Mouse (Mus musculus): ENCODE data around the gene Mat2b. TPM values are rescaled to one million over a fixed set of nuclear protein-coding genes. Genes with fewer than 3 reads are reported as not detected.
A peak's percentile ranks its signal among the peaks of the same experiment; 100 is the strongest.

Mat2b gene
- 105 and 107 TPM in 2 replicates for polyA plus RNA-seq (2014; fragmentation: Nextera tagmentation; extraction: Ambion mirVana)

DNA sequence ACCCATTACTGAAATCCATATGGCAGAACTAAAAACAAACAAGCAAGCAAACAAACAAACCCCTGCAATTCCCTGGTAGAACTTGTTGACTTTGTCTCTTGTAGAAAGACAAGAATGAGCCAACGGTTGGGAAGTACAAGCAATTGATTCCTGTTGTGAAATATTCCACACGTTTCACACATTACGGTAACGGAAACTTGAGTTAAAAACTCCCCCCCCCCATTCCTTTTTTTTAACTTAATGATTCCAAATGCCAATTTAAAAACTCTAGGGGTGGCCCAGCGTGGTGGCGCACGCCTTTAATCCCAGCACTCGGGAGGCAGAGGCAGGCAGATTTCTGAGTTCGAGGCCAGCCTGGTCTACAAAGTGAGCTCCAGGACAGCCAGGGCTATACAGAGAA, at the start of gene Mat2b:
Mat2b (minus strand) TSS at position 101 of the 400 bp plus-strand sequence.
- no peaks in the 10 kb centered on the region for H3K9me3 ChIP-seq (ENCODE audit: control insufficient read depth, low read length)
- no peaks in the 10 kb centered on the region for H3K36me3 ChIP-seq (ENCODE audit: control insufficient read depth, insufficient read depth, low read length)
- no peaks in the 10 kb centered on the region for H3K27me3 ChIP-seq (ENCODE audit: control insufficient read depth, insufficient read depth, low read length)
- H3K4me1 ChIP-seq (replicated peaks; ENCODE audit: control insufficient read depth, insufficient read depth, low read length): peaks cover 4% of the 10 kb centered on the region; the same call in 1 of the 2 replicates
- WGBS: 85% methylated on average over 9 of the region's 9 CpGs
- H3K4me2 ChIP-seq (replicated peaks; ENCODE audit: low read depth, low read length): peak within 1 kb of the TSS; percentile 61
- ATAC-seq (ENCODE audit: low FRiP score): no peak
- peak within 1 kb of the TSS; percentile 87 for H3K27ac ChIP-seq (ENCODE audit: low read depth, low read length)
- peak within 1 kb of the TSS; percentile 79 for H3K9ac ChIP-seq (ENCODE audit: low read depth, low read length)
- peak within 1 kb of the TSS; percentile 89 for H3K4me3 ChIP-seq (ENCODE audit: low read depth, low read length)
- DNase-seq (ENCODE audit: low spot score): no peak

DNA sequence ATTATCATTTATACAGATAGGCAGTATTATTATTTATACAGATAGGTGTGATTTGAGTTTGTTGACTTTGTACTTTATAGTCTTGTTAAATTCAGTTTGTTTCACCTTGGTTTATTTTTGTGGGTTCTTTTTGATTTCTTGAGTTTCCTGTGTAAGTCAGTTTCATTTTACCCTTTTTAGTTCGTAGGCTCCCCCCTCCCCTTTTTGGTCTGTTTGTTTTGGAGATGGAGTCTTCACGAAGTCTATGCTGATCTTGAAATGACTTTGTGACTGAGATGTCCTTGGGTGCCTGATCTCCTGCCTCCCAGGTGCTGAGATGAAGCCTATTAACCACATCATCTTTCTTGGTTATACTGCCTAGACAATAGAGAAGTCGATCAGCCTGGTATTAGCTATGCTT, 49.3 kb upstream of the Mat2b start:
- H3K4me1 ChIP-seq (replicated peaks; ENCODE audit: control insufficient read depth, insufficient read depth, low read length): no peaks in the 10 kb centered on the region
- 87% methylated on average over 3 of the region's 3 CpGs for WGBS
- H3K27ac ChIP-seq (ENCODE audit: low read depth, low read length): no peak overlapping the region
- no peak overlapping the region for H3K9ac ChIP-seq (ENCODE audit: low read depth, low read length)
- DNase-seq (ENCODE audit: low spot score) (no peak), ATAC-seq (ENCODE audit: low FRiP score) (no peak)
- no peaks in the 10 kb centered on the region for H3K36me3 ChIP-seq (ENCODE audit: control insufficient read depth, insufficient read depth, low read length)
- H3K4me2 ChIP-seq (replicated peaks; ENCODE audit: low read depth, low read length): no peak overlapping the region
- no peaks in the 10 kb centered on the region for H3K9me3 ChIP-seq (ENCODE audit: control insufficient read depth, low read length)
- H3K4me3 ChIP-seq (ENCODE audit: low read depth, low read length): no peak overlapping the region
- no peaks in the 10 kb centered on the region for H3K27me3 ChIP-seq (ENCODE audit: control insufficient read depth, insufficient read depth, low read length)

DNA sequence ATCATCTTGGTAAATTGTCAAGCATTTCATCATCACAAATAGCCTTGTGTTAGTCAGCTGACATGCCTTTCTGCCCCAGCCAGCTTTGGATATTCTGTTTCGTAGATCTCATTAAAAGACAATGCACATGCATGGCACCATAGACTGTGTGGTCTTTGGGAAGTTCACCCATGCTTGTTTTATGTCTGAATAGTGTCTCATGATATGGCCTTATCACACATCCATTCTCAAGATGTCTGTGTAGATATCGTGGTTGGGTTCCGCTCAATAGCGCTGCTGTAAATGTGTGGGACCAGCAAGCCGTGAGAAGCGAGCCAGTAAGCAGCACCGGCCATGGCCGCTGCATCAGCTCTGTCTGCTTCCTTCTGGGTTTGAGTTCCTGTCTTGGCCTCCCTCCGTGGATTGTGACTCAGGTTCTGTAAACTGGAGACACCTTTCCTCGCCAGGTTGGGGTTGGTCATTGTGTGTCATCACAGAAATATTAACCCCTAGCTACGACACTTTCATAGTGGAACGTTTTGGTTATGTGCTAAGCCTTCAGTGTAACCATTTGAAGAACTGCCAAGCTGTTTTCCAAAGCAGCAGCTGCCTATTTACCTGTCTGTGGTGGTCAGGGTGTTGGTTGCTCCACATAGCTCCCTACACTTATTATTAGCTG, 46.7 kb upstream of the Mat2b start:
- 93% methylated on average over 12 of the region's 12 CpGs for WGBS
- Histone ChIP-seq H3K9me3 (ENCODE audit: control insufficient read depth, low read length) (no peaks in the 10 kb centered on the region), H3K36me3 (ENCODE audit: control insufficient read depth, insufficient read depth, low read length) (no peaks in the 10 kb centered on the region), H3K27me3 (ENCODE audit: control insufficient read depth, insufficient read depth, low read length) (no peaks in the 10 kb centered on the region), H3K4me1 (replicated peaks; ENCODE audit: control insufficient read depth, insufficient read depth, low read length) (no peaks in the 10 kb centered on the region), H3K4me3 (ENCODE audit: low read depth, low read length) (no peak overlapping the region), H3K4me2 (replicated peaks; ENCODE audit: low read depth, low read length) (no peak overlapping the region), H3K9ac (ENCODE audit: low read depth, low read length) (no peak overlapping the region), H3K27ac (ENCODE audit: low read depth, low read length) (no peak overlapping the region)
- ATAC-seq (ENCODE audit: low FRiP score) (no peak), DNase-seq (ENCODE audit: low spot score) (no peak)

GRCm38 (mm10) chr11:40737369-40737768, 42.4 kb upstream of the Mat2b start:
- WGBS: 88% methylated on average over 3 of the region's 3 CpGs

GRCm38 (mm10) chr11:40734251-40734752, 39.3 kb upstream of the Mat2b start:
- no peak for DNase-seq (ENCODE audit: low spot score)
- Histone ChIP-seq H3K27ac (ENCODE audit: low read depth, low read length) (peak overlapping the region; percentile 43), H3K9me3 (ENCODE audit: control insufficient read depth, low read length) (no peaks in the 10 kb centered on the region), H3K9ac (ENCODE audit: low read depth, low read length) (peak overlapping the region; percentile 93), H3K36me3 (ENCODE audit: control insufficient read depth, insufficient read depth, low read length) (no peaks in the 10 kb centered on the region), H3K27me3 (ENCODE audit: control insufficient read depth, insufficient read depth, low read length) (no peaks in the 10 kb centered on the region), H3K4me2 (replicated peaks; ENCODE audit: low read depth, low read length) (peak overlapping the region; percentile 65), H3K4me3 (ENCODE audit: low read depth, low read length) (peak overlapping the region; percentile 86), H3K4me1 (replicated peaks; ENCODE audit: control insufficient read depth, insufficient read depth, low read length) (no peaks in the 10 kb centered on the region)
- 6% methylated on average over 11 of the region's 11 CpGs for WGBS
- no peak for ATAC-seq (ENCODE audit: low FRiP score)

More at GRCm38 (mm10) chr11:40737369-40737768, 42.4 kb upstream of the Mat2b start:
- Histone ChIP-seq H3K27ac (ENCODE audit: low read depth, low read length) (no peak overlapping the region), H3K9ac (ENCODE audit: low read depth, low read length) (no peak overlapping the region), H3K27me3 (ENCODE audit: control insufficient read depth, insufficient read depth, low read length) (no peaks in the 10 kb centered on the region), H3K36me3 (ENCODE audit: control insufficient read depth, insufficient read depth, low read length) (no peaks in the 10 kb centered on the region), H3K9me3 (ENCODE audit: control insufficient read depth, low read length) (no peaks in the 10 kb centered on the region), H3K4me3 (ENCODE audit: low read depth, low read length) (no peak overlapping the region), H3K4me1 (replicated peaks; ENCODE audit: control insufficient read depth, insufficient read depth, low read length) (no peaks in the 10 kb centered on the region), H3K4me2 (replicated peaks; ENCODE audit: low read depth, low read length) (no peak overlapping the region)
- no peak for DNase-seq (ENCODE audit: low spot score)
- ATAC-seq (ENCODE audit: low FRiP score): no peak

DNA sequence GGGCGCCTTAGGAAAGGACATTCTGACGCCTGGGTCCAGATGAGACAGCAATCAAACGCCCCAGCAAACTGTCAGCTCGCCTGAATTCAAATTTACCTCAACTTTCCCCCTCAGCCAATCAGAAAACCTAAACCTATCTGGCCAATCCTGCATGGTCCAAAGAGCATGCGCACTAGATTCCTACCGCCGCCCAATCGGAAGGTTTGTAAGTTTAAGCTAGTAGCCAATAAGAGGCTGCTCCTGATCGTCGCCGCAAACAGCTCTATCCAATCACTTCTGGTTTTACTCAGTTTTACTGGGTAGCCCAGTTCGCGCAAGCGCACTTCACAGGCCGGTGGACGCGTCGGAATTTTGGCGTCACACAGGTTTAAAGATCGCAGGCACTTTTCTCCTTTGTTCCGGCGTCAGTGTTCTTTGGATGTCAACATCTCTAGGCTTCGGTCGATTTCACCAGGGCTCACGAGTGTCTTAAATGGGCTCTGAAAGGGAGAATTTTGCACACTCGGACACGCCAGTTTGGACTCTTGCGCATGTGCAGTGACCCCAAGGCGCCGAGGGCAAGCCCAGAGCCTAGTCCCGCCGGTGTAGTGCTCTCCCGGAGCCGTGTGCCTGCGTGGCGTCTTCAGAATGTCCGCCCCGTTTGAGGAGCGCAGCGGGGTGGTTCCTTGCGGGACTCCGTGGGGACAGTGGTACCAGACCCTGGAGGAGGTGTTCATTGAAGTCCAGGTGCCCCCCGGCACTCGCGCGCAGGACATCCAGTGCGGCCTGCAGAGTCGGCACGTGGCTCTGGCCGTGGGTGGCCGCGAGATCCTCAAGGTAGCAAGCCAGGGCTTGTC, 38.6 kb upstream of the Mat2b start, which contains the start of the genes Hmmr and Nudcd2:
Hmmr (minus strand) TSS at position 84 of the 836 bp plus-strand sequence.
Nudcd2 (plus strand) TSS at position 329 of the 836 bp plus-strand sequence.
- DNase-seq (ENCODE audit: low spot score): peak; percentile 96
- H3K9ac ChIP-seq (ENCODE audit: low read depth, low read length): peak within 1 kb of the TSS; percentile 93
- H3K27ac ChIP-seq (ENCODE audit: low read depth, low read length): peak within 1 kb of the TSS; percentile 43
- H3K4me1 ChIP-seq (replicated peaks; ENCODE audit: control insufficient read depth, insufficient read depth, low read length): no peaks in the 10 kb centered on the region
- ATAC-seq (ENCODE audit: low FRiP score): peak; percentile 99
- H3K4me2 ChIP-seq (replicated peaks; ENCODE audit: low read depth, low read length): peak within 1 kb of the TSS; percentile 72
- peak within 1 kb of the TSS; percentile 86 for H3K4me3 ChIP-seq (ENCODE audit: low read depth, low read length)
- H3K27me3 ChIP-seq (ENCODE audit: control insufficient read depth, insufficient read depth, low read length): no peaks in the 10 kb centered on the region
- H3K9me3 ChIP-seq (ENCODE audit: control insufficient read depth, low read length): no peaks in the 10 kb centered on the region
- no peaks in the 10 kb centered on the region for H3K36me3 ChIP-seq (ENCODE audit: control insufficient read depth, insufficient read depth, low read length)
- WGBS: under 1% methylated on average over 48 of the region's 52 CpGs

- peak overlapping the region; percentile 86 for H3K4me3 ChIP-seq (ENCODE audit: low read depth, low read length)
- H3K36me3 ChIP-seq (ENCODE audit: control insufficient read depth, insufficient read depth, low read length): no peaks in the 10 kb centered on the region
- H3K9me3 ChIP-seq (ENCODE audit: control insufficient read depth, low read length): no peaks in the 10 kb centered on the region
- H3K27me3 ChIP-seq (ENCODE audit: control insufficient read depth, insufficient read depth, low read length): no peaks in the 10 kb centered on the region
- no peaks in the 10 kb centered on the region for H3K4me1 ChIP-seq (replicated peaks; ENCODE audit: control insufficient read depth, insufficient read depth, low read length)
- ATAC-seq (ENCODE audit: low FRiP score) (peak; percentile 58), DNase-seq (ENCODE audit: low spot score) (no peak)
- H3K4me2 ChIP-seq (replicated peaks; ENCODE audit: low read depth, low read length): peak overlapping the region; percentile 72
- peak overlapping the region; percentile 58 for H3K9ac ChIP-seq (ENCODE audit: low read depth, low read length)
- no peak overlapping the region for H3K27ac ChIP-seq (ENCODE audit: low read depth, low read length)
- WGBS: 2% methylated on average over 14 of the region's 14 CpGs
These were observed 38.0 kb upstream of the Mat2b start for GRCm38 (mm10) chr11:40732997-40733338.

DNA sequence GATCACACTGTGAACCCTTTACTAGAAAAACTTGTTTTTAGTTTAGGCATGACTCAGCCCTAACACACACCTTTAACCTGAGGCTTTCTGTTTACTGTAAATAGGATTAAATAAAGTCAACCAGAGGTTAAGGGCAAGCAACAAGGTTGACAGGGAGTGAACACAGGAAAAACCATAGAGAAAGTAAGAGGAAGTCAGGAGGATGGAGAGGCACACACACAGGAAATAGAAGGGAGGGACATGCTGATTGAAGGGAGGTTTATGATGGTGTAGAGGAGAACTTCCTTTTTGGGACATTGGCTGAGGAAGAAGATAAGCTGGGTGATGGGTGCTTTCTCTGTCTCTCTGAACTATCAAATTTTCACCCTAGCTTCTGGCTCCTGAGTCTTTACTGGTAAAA, 23.3 kb upstream of the Mat2b start:
- DNase-seq (ENCODE audit: low spot score) (no peak), ATAC-seq (ENCODE audit: low FRiP score) (no peak)

More for the DNA sequence above, 23.3 kb upstream of the Mat2b start:
- H3K4me1 ChIP-seq (replicated peaks; ENCODE audit: control insufficient read depth, insufficient read depth, low read length): no peaks in the 10 kb centered on the region
- no peak overlapping the region for H3K27ac ChIP-seq (ENCODE audit: low read depth, low read length)
- no peaks in the 10 kb centered on the region for H3K9me3 ChIP-seq (ENCODE audit: control insufficient read depth, low read length)
- H3K27me3 ChIP-seq (ENCODE audit: control insufficient read depth, insufficient read depth, low read length): no peaks in the 10 kb centered on the region
- H3K4me2 ChIP-seq (replicated peaks; ENCODE audit: low read depth, low read length): no peak overlapping the region
- 0 out of 2 replicates have a peak, but pooled peaks cover 6% of the 10 kb centered on the region for H3K36me3 ChIP-seq (ENCODE audit: control insufficient read depth, insufficient read depth, low read length)
- no peak overlapping the region for H3K4me3 ChIP-seq (ENCODE audit: low read depth, low read length)
- no peak overlapping the region for H3K9ac ChIP-seq (ENCODE audit: low read depth, low read length)
